Mouse (Mus musculus) erythroblast, embryonic 14.5 days (primary cell): ENCODE results near the gene Cgnl1.

Experiments used
- GATA1 ChIP-seq: IDR thresholded peaks from 2 replicates; pipeline ENCODE4 v1.6.1; 2012; ENCODE audit warnings: low read length, inconsistent platforms, mixed read lengths
- TAL1 ChIP-seq: IDR thresholded peaks from 3 replicates; pipeline ENCODE4 v1.6.1; 2012; ENCODE audit warnings: low read length, inconsistent platforms, mixed read lengths

- no peak for TF ChIP-seq TAL1
- no peak for TF ChIP-seq GATA1
Measured at GRCm38 (mm10) chr9:71777404-71777803, 6.0 kb upstream of the Cgnl1 start.
